Mouse (Mus musculus) adrenal gland, adult 2 months (tissue): ENCODE data around the gene Tex48. TPM values are rescaled to one million over a fixed set of nuclear protein-coding genes. Genes with fewer than 3 reads are reported as not detected.
A peak's percentile ranks its signal among the peaks of the same experiment; 100 is the strongest.

Experiments used
- DNase-seq: peaks from one replicate; pipeline ENCODE4 v3.0.0; 2021
- polyA plus RNA-seq: library from polyadenylated mRNA; depleted of rRNA; stranded (reverse); fragments of >200 nt; gene quantifications from 2 replicates; pipeline ENCODE4 v1.2.3, GENCODE M21; 2012
- total RNA-seq, 2 experiments: library from RNA; stranded (reverse); gene quantifications; 2 replicates each; pipeline ENCODE4 v1.2.3; 2021

Tex48 gene
- total and polyA plus RNA-seq, 3 experiments: not detected

- no peak for DNase-seq
Measured at GRCm38 (mm10) chr4:63594459-63595110, 27.6 kb downstream of the Tex48 start.

- DNase-seq: no peak
Measured at GRCm38 (mm10) chr4:63590538-63590937, 31.7 kb downstream of the Tex48 start.

- no peak for DNase-seq
Measured at GRCm38 (mm10) chr4:63589987-63590386, 32.2 kb downstream of the Tex48 start.

GRCm38 (mm10) chr4:63586240-63586639 is 36.0 kb downstream of the Tex48 start:
- DNase-seq: no peak

GRCm38 (mm10) chr4:63585216-63585615 is 37.0 kb downstream of the Tex48 start:
- no peak for DNase-seq

- DNase-seq: no peak
Measured at GRCm38 (mm10) chr4:63582580-63582979, 39.6 kb downstream of the Tex48 start.

GRCm38 (mm10) chr4:63580078-63580477 is 42.1 kb downstream of the Tex48 start:
- DNase-seq: no peak

GRCm38 (mm10) chr4:63579649-63580048 is 42.6 kb downstream of the Tex48 start:
- no peak for DNase-seq

- DNase-seq: no peak
Measured at GRCm38 (mm10) chr4:63572621-63573020, 49.6 kb downstream of the Tex48 start.

GRCm38 (mm10) chr4:63570208-63570781 is 51.9 kb downstream of the Tex48 start:
- DNase-seq: peak; percentile 49

- DNase-seq: no peak
Measured at GRCm38 (mm10) chr4:63569322-63569721, 52.9 kb downstream of the Tex48 start.

- DNase-seq: no peak
Measured at GRCm38 (mm10) chr4:63567712-63568390, 54.4 kb downstream of the Tex48 start.

GRCm38 (mm10) chr4:63562742-63563141 is 59.5 kb downstream of the Tex48 start:
- no peak for DNase-seq

GRCm38 (mm10) chr4:63561861-63562675 is 60.2 kb downstream of the Tex48 start:
- no peak for DNase-seq

- DNase-seq: peak; percentile 47
Measured at GRCm38 (mm10) chr4:63560079-63560478, 62.1 kb downstream of the Tex48 start.

GRCm38 (mm10) chr4:63559127-63559697 is 63.0 kb downstream of the Tex48 start:
- DNase-seq: no peak

- DNase-seq: peak; percentile 93
Measured at GRCm38 (mm10) chr4:63558407-63559081, 63.7 kb downstream of the Tex48 start, which contains the start of gene Tmem268. Gene Tmem268 (plus strand): TSS chr4:63558781.

GRCm38 (mm10) chr4:63557124-63558059 is 64.8 kb downstream of the Tex48 start:
- DNase-seq: peak; percentile 49
